Mouse (Mus musculus): Measurements from ENCODE around the gene Tecta. TPM values are rescaled to one million over a fixed set of nuclear protein-coding genes. Genes with fewer than 3 reads are reported as not detected.
A peak's percentile ranks its signal among the peaks of the same experiment; 100 is the strongest.

Gene Tecta
- polyA plus RNA-seq, 1 experiment from 2014 or later: 0.33 TPM

DNA sequence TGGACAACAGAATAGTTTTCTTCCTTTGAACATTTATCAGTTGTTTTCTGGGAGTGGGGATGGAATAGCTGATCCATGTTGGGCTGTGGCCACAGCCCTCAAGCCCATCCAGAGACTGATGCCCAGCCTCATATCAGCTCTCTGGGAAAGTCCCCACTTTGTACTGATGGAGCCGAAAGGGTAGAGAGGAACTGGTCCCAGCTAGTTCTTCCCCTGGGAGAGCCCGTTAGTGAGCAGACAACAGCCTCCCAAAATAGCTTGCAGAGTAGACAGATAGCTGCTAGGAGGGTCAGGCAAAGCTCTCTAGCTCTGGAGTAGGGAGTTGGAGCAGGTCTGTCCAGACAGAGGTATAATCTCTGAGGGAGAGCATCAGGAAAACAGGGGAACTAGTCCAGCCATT, 3.6 kb downstream of the Tecta start:
- WGBS: 72% methylated on average over 2 of the region's 2 CpGs
- H3K36me3 ChIP-seq (ENCODE audit: control insufficient read depth, insufficient read depth, low read length): no peaks in the 10 kb centered on the region
- no peak overlapping the region for H3K9ac ChIP-seq (ENCODE audit: low read length)

DNA sequence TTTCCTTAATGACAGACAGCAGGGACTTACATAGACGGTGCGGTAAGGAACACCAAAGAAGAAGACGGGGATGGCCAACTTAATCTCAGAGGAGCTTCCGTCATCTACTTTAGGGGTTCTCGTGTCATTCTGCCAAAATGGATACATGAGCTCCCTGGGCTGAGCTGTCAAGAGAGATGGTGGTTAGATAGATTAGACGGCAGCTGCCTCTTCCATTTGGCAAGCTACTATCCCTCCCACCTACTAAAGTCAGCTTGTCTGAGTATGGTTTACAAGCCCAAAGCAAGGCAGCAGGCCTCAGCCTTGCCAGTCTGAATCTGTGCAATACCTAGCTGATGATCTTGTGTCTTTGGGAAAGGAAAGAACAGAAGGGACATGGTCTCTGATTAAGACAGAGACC, 4.8 kb downstream of the Tecta start:
- no peak overlapping the region for H3K4me3 ChIP-seq (ENCODE audit: low read depth, low read length)
- DNase-seq (ENCODE audit: low spot score) (no peak), ATAC-seq (no peak)
- WGBS: 87% methylated on average over 6 of the region's 6 CpGs
- no peaks in the 10 kb centered on the region for H3K9me3 ChIP-seq (replicated peaks; ENCODE audit: control insufficient read depth, low read length)
- no peaks in the 10 kb centered on the region for H3K27me3 ChIP-seq (replicated peaks; ENCODE audit: control insufficient read depth, insufficient read depth, low read length)
- peaks cover 3% of the 10 kb centered on the region for H3K4me1 ChIP-seq (ENCODE audit: control insufficient read depth, insufficient read depth, low read length)
- no peak overlapping the region for H3K4me2 ChIP-seq (ENCODE audit: low read length)
- no peaks in the 10 kb centered on the region for H3K36me3 ChIP-seq (ENCODE audit: control insufficient read depth, insufficient read depth, low read length)
- no peak overlapping the region for H3K27ac ChIP-seq (ENCODE audit: low read depth, low read length)
- no peak overlapping the region for H3K9ac ChIP-seq (ENCODE audit: low read length)

More for the DNA sequence above, 3.6 kb downstream of the Tecta start:
- no peak overlapping the region for H3K4me3 ChIP-seq (ENCODE audit: low read depth, low read length)
- DNase-seq (ENCODE audit: low spot score) (no peak), ATAC-seq (no peak)
- H3K4me1 ChIP-seq (ENCODE audit: control insufficient read depth, insufficient read depth, low read length): peaks cover 6% of the 10 kb centered on the region
- no peak overlapping the region for H3K27ac ChIP-seq (ENCODE audit: low read depth, low read length)
- H3K4me2 ChIP-seq (ENCODE audit: low read length): no peak overlapping the region
- no peaks in the 10 kb centered on the region for H3K27me3 ChIP-seq (replicated peaks; ENCODE audit: control insufficient read depth, insufficient read depth, low read length)
- H3K9me3 ChIP-seq (replicated peaks; ENCODE audit: control insufficient read depth, low read length): no peaks in the 10 kb centered on the region

DNA sequence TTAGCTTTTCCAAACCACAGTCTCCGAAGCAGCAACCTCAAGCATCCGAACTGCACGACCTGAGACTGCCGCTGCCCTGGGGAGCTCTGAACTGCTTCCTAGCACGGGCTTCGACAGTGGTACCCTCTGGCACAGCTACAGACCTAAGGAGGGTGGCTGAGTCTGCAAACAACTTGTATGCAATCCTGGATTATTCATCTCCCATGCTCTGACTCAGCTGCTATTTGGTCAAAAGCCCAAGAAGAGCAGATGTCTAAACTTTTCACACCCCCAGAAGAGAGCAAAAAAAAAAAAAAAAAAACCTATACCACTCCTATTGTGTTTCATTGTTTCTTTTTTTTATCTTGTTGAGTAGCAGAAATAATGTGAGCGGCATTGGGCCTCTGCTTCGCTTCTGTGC, 5.4 kb downstream of the Tecta start:
- H3K4me1 ChIP-seq (ENCODE audit: control insufficient read depth, insufficient read depth, low read length): peaks cover under 1% of the 10 kb centered on the region
- H3K9me3 ChIP-seq (replicated peaks; ENCODE audit: control insufficient read depth, low read length): no peaks in the 10 kb centered on the region
- no peaks in the 10 kb centered on the region for H3K36me3 ChIP-seq (ENCODE audit: control insufficient read depth, insufficient read depth, low read length)
- no peaks in the 10 kb centered on the region for H3K27me3 ChIP-seq (replicated peaks; ENCODE audit: control insufficient read depth, insufficient read depth, low read length)
- WGBS: 83% methylated on average over 8 of the region's 8 CpGs
- no peak for DNase-seq (ENCODE audit: low spot score)
- H3K27ac ChIP-seq (ENCODE audit: low read depth, low read length): no peak overlapping the region
- no peak for ATAC-seq
- H3K9ac ChIP-seq (ENCODE audit: low read length): no peak overlapping the region
- H3K4me3 ChIP-seq (ENCODE audit: low read depth, low read length): no peak overlapping the region
- H3K4me2 ChIP-seq (ENCODE audit: low read length): no peak overlapping the region

DNA sequence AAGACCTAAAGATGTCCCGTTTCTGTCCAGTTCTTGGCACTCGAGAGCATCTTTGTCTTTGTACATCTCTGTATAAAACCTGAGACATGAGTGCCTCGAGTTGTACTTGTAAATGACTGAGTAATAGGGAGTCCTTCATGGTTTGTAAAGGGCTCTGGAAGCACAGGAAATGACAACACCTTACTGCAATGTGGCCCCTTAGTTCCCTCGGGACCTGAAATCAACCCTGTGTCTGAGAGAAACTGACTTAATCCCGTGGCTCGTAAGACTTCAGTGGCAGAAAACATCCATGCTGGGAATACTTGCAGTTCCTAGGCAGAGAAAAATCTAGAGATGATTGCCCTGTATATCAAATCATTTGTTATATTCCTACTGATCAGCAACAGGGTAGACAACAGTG, 6.8 kb downstream of the Tecta start:
- H3K4me2 ChIP-seq (ENCODE audit: low read length): no peak overlapping the region
- H3K4me3 ChIP-seq (ENCODE audit: low read depth, low read length): no peak overlapping the region
- ATAC-seq (no peak), DNase-seq (ENCODE audit: low spot score) (no peak)
- H3K4me1 ChIP-seq (ENCODE audit: control insufficient read depth, insufficient read depth, low read length): no peaks in the 10 kb centered on the region; the same call in 1 of the 2 replicates
- H3K9me3 ChIP-seq (replicated peaks; ENCODE audit: control insufficient read depth, low read length): no peaks in the 10 kb centered on the region
- H3K27ac ChIP-seq (ENCODE audit: low read depth, low read length): no peak overlapping the region
- WGBS: 74% methylated on average over 6 of the region's 6 CpGs
- H3K36me3 ChIP-seq (ENCODE audit: control insufficient read depth, insufficient read depth, low read length): no peaks in the 10 kb centered on the region
- H3K9ac ChIP-seq (ENCODE audit: low read length): no peak overlapping the region
- no peaks in the 10 kb centered on the region for H3K27me3 ChIP-seq (replicated peaks; ENCODE audit: control insufficient read depth, insufficient read depth, low read length)

DNA sequence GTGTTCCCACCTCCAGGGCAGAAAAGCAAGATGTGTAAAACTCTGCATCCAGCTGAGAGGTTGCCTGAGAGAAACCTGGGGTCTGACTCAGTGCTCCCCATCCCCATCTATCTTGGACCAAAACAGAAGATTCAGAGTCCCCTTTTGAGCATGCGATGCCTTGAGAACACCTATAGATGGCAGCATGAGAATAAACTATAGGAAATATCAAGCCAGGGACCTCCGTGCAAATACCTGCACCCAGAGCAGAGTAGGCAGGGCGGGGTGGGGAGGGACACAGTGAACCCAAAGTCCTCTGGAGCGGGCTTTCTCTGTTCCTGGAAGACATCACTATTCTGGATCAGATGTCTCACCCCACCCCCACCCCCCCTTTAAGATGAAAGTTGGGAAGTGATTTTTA, 11.2 kb downstream of the Tecta start:
- H3K9me3 ChIP-seq (replicated peaks; ENCODE audit: control insufficient read depth, low read length): no peaks in the 10 kb centered on the region
- no peaks in the 10 kb centered on the region for H3K36me3 ChIP-seq (ENCODE audit: control insufficient read depth, insufficient read depth, low read length)
- no peak overlapping the region for H3K4me3 ChIP-seq (ENCODE audit: low read depth, low read length)
- no peaks in the 10 kb centered on the region; the same call in 1 of the 2 replicates for H3K4me1 ChIP-seq (ENCODE audit: control insufficient read depth, insufficient read depth, low read length)
- no peak; the same call in 1 of the 2 replicates for ATAC-seq
- DNase-seq (ENCODE audit: low spot score): peak; percentile 58
- no peaks in the 10 kb centered on the region for H3K27me3 ChIP-seq (replicated peaks; ENCODE audit: control insufficient read depth, insufficient read depth, low read length)
- H3K4me2 ChIP-seq (ENCODE audit: low read length): no peak overlapping the region
- H3K9ac ChIP-seq (ENCODE audit: low read length): no peak overlapping the region
- WGBS: 57% methylated on average over 4 of the region's 4 CpGs
- H3K27ac ChIP-seq (ENCODE audit: low read depth, low read length): no peak overlapping the region

DNA sequence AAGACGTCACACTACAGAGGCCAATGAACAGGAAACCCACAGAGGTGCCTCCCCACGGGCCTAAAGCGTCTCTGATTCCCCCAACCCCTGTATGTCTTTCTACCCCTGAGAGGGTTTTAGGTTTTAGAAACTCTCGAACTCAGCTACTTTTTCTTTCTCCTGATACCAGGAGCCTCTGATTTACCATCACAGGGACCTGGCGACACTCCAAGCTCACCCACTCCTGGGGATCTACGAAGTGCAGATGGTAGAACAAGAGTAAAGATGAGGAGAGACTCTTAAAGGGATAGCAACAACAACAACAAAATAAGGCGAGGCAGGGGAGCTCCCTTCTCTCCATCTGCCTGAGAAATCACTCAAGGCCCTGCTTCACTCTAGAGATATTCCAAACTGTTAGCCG, 12.7 kb downstream of the Tecta start:
- no peak overlapping the region for H3K9ac ChIP-seq (ENCODE audit: low read length)
- peak; percentile 31 for DNase-seq (ENCODE audit: low spot score)
- H3K4me3 ChIP-seq (ENCODE audit: low read depth, low read length): no peak overlapping the region
- H3K27me3 ChIP-seq (replicated peaks; ENCODE audit: control insufficient read depth, insufficient read depth, low read length): no peaks in the 10 kb centered on the region
- H3K27ac ChIP-seq (ENCODE audit: low read depth, low read length): no peak overlapping the region
- ATAC-seq: no peak
- no peaks in the 10 kb centered on the region for H3K36me3 ChIP-seq (ENCODE audit: control insufficient read depth, insufficient read depth, low read length)
- H3K9me3 ChIP-seq (replicated peaks; ENCODE audit: control insufficient read depth, low read length): no peaks in the 10 kb centered on the region
- no peak overlapping the region for H3K4me2 ChIP-seq (ENCODE audit: low read length)
- H3K4me1 ChIP-seq (ENCODE audit: control insufficient read depth, insufficient read depth, low read length): peaks cover 5% of the 10 kb centered on the region; the same call in 1 of the 2 replicates
- WGBS: 75% methylated on average over 8 of the region's 8 CpGs

DNA sequence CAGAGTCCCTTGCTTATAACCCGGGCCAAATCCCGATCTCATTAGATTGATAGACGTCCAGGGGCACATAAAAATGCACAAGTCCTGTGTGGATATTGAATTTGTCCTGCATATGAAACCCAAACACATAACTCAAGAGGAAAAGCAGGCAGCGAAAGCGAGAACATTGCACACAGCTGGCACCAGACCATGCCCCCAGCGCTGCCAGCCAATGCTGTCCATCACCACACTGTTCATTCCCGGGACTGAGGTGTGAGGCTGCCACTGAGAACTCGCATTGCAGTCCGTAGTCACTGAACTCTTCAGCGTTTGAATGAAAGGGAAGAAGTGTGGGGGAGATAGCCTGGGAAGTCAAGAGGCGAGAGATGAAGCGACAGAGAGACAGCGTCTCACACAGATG, 14.1 kb downstream of the Tecta start:
- Histone ChIP-seq H3K4me3 (ENCODE audit: low read depth, low read length) (no peak overlapping the region), H3K27me3 (replicated peaks; ENCODE audit: control insufficient read depth, insufficient read depth, low read length) (no peaks in the 10 kb centered on the region), H3K9ac (ENCODE audit: low read length) (no peak overlapping the region), H3K4me2 (ENCODE audit: low read length) (no peak overlapping the region), H3K27ac (ENCODE audit: low read depth, low read length) (no peak overlapping the region), H3K36me3 (ENCODE audit: control insufficient read depth, insufficient read depth, low read length) (no peaks in the 10 kb centered on the region), H3K4me1 (ENCODE audit: control insufficient read depth, insufficient read depth, low read length) (peaks cover 7% of the 10 kb centered on the region; the same call in 1 of the 2 replicates), H3K9me3 (replicated peaks; ENCODE audit: control insufficient read depth, low read length) (no peaks in the 10 kb centered on the region)
- DNase-seq (ENCODE audit: low spot score): peak; percentile 37
- 71% methylated on average over 13 of the region's 13 CpGs for WGBS
- ATAC-seq: no peak

DNA sequence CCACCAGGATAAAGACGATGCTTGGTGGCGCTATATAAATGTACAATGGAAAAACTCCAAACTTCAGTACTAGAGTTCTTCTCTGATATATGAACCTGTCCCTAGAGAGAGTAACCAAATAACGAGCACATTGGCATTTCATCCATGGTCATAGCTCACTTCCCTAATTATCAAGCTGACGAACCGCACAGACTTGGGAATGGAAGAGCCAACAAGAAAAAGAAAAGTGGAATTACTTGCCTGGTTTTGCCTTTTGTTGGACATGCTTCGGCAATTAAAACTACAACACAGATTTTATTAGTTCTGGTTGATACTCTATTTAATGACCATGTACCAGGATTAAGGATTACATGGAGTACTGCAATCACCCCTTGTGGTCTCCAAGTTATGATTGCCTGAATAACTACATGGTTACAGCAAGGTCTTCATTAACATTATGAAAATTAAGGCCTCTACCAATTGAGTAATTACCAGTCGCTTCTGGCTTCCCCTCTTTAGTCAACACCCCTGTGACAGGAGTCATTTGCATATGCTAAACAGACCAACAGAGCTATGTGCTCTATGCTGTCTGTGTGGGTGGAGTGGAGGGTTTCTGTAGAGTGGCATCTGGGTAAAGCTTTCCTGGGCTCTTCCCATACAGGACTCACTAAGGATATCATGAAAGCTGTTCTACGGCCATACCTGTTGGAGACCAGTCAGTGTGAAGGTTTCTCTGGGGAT, 16.9 kb downstream of the Tecta start:
- peak; percentile 91 for ATAC-seq
- H3K9ac ChIP-seq (ENCODE audit: low read length): no peak overlapping the region
- 25% methylated on average over 8 of the region's 8 CpGs for WGBS
- H3K27me3 ChIP-seq (replicated peaks; ENCODE audit: control insufficient read depth, insufficient read depth, low read length): no peaks in the 10 kb centered on the region
- H3K4me3 ChIP-seq (ENCODE audit: low read depth, low read length): no peak overlapping the region
- H3K4me1 ChIP-seq (ENCODE audit: control insufficient read depth, insufficient read depth, low read length): peaks cover 7% of the 10 kb centered on the region; the same call in 1 of the 2 replicates
- no peak overlapping the region for H3K4me2 ChIP-seq (ENCODE audit: low read length)
- no peaks in the 10 kb centered on the region for H3K36me3 ChIP-seq (ENCODE audit: control insufficient read depth, insufficient read depth, low read length)
- peak; percentile 80 for DNase-seq (ENCODE audit: low spot score)
- H3K9me3 ChIP-seq (replicated peaks; ENCODE audit: control insufficient read depth, low read length): no peaks in the 10 kb centered on the region; the same call in 1 of the 2 replicates
- H3K27ac ChIP-seq (ENCODE audit: low read depth, low read length): 0 out of 2 replicates have a peak overlapping the region, but pooled peaks have one; percentile 2

DNA sequence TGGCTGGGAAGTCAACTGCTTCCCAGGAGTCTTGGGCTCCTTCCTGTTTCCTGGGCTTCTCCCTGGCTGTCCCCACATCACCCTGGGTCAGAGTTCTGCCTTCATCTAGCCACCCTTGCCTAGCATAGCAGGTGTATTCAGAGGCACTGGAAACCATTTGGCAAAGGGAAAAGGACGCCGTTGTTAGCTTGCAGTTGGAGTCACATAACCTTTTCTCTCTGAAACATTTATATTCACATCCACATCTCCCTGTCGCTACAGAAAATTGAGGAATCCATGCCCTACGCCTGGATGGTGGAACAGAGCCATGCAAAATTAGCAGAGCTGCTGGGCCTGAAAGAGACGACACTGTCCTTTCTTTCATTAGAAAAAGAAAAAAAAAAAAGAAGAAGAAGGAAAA, 17.7 kb downstream of the Tecta start:
- Histone ChIP-seq H3K4me3 (ENCODE audit: low read depth, low read length) (no peak overlapping the region), H3K36me3 (ENCODE audit: control insufficient read depth, insufficient read depth, low read length) (no peaks in the 10 kb centered on the region), H3K27ac (ENCODE audit: low read depth, low read length) (peak overlapping the region; percentile 50; the same call in 1 of the 2 replicates), H3K9ac (ENCODE audit: low read length) (no peak overlapping the region), H3K4me2 (ENCODE audit: low read length) (no peak overlapping the region), H3K9me3 (replicated peaks; ENCODE audit: control insufficient read depth, low read length) (no peaks in the 10 kb centered on the region; the same call in 1 of the 2 replicates), H3K4me1 (ENCODE audit: control insufficient read depth, insufficient read depth, low read length) (peaks cover 7% of the 10 kb centered on the region; the same call in 1 of the 2 replicates), H3K27me3 (replicated peaks; ENCODE audit: control insufficient read depth, insufficient read depth, low read length) (no peaks in the 10 kb centered on the region)
- ATAC-seq: peak; percentile 51
- WGBS: 24% methylated on average over 5 of the region's 5 CpGs
- peak; percentile 68 for DNase-seq (ENCODE audit: low spot score)

Measured in forebrain, embryonic 14.5 days (tissue).